Mouse (Mus musculus) hindbrain, embryonic 14.5 days (tissue): ENCODE data around the gene Hist1h4m. TPM values are rescaled to one million over a fixed set of nuclear protein-coding genes. Genes with fewer than 3 reads are reported as not detected.

ENCODE experiments used
- microRNA-seq: library from miRNA; unstranded; fragments of <30 nt; microRNA quantifications from one replicate; pipeline ENCODE4, GENCODE M21; 2016
- polyA plus RNA-seq: library from polyadenylated mRNA; unstranded; fragments of >200 nt; fragmentation: Nextera tagmentation; extraction: Ambion mirVana; gene quantifications from 2 replicates; pipeline ENCODE4 v1.2.1, GENCODE M21; 2014

Hist1h4m gene
- polyA plus RNA-seq, 1 experiment from 2014 or later, result not detected

Small RNAs within 50 kb of the gene (microRNA-seq; reads per million reads assigned to microRNA genes)
- gene Gm19658, result not detected
- not detected for gene Gm44346
- gene Gm44466, result not detected

Other genes with a start within 250 kb of the Hist1h4m start
- gene Olfr1364, start 230.0 kb upstream of the Hist1h4m start, polyA plus RNA-seq, result not detected in 2 replicates
- not detected in 2 replicates for gene Olfr1362, start 197.7 kb upstream of the Hist1h4m start, polyA plus RNA-seq
- not detected in 2 replicates for gene Olfr11, start 169.2 kb upstream of the Hist1h4m start, polyA plus RNA-seq
- gene Olfr1361, start 148.4 kb upstream of the Hist1h4m start, polyA plus RNA-seq, result not detected in 2 replicates
- gene Olfr1360, start 134.3 kb upstream of the Hist1h4m start, polyA plus RNA-seq, result not detected in 2 replicates
- gene Olfr1359, start 113.6 kb upstream of the Hist1h4m start, polyA plus RNA-seq, result not detected in 2 replicates
- gene Hist1h2bl, start 95.6 kb upstream of the Hist1h4m start, polyA plus RNA-seq, result not detected in 2 replicates
- gene Hist1h2ai, start 95.3 kb upstream of the Hist1h4m start, polyA plus RNA-seq, result 5.4 and 7.5 TPM in 2 replicates
- gene Hist1h3h, start 94.1 kb upstream of the Hist1h4m start, polyA plus RNA-seq, result 2.4 and 3.2 TPM in 2 replicates
- 1.4 TPM in 2 replicates for gene Hist1h2bm, start 89.7 kb upstream of the Hist1h4m start, polyA plus RNA-seq
- gene Hist1h4j, start 76.7 kb upstream of the Hist1h4m start, polyA plus RNA-seq, result 0.33 and 0.64 TPM in 2 replicates
- 2.0 and 2.7 TPM in 2 replicates for gene Hist1h4k, start 61.2 kb upstream of the Hist1h4m start, polyA plus RNA-seq
- gene Hist1h2ak, start 57.9 kb upstream of the Hist1h4m start, polyA plus RNA-seq, result 2.4 and 3.4 TPM in 2 replicates
- not detected in 2 replicates for gene Hist1h2bn, start 57.6 kb upstream of the Hist1h4m start, polyA plus RNA-seq
- gene Hist1h1b, start 31.1 kb upstream of the Hist1h4m start, polyA plus RNA-seq, result 1.6 and 1.7 TPM in 2 replicates
- 37.4 and 39.0 TPM in 2 replicates for gene Hist1h3i, start 28.4 kb upstream of the Hist1h4m start, polyA plus RNA-seq
- 1.3 TPM in 1 of 2 replicates, not detected in the other for gene Hist1h2an, start 24.5 kb upstream of the Hist1h4m start, polyA plus RNA-seq
- 0.82 and 1.1 TPM in 2 replicates for gene Hist1h2bp, start 24.3 kb upstream of the Hist1h4m start, polyA plus RNA-seq
- gene Hist1h2bq, start 1.5 kb upstream of the Hist1h4m start, polyA plus RNA-seq, result 3.5 and 3.6 TPM in 2 replicates
- not detected in 2 replicates for gene Hist1h2ao, start 1.3 kb upstream of the Hist1h4m start, polyA plus RNA-seq
- gene Hist1h4n, start 20.4 kb downstream of the Hist1h4m start, polyA plus RNA-seq, result 5.5 and 8.9 TPM in 2 replicates
- 574 and 576 TPM in 2 replicates for gene Hist1h2ap, start 21.8 kb downstream of the Hist1h4m start, polyA plus RNA-seq
- gene Hist1h2br, start 22.0 kb downstream of the Hist1h4m start, polyA plus RNA-seq, result 3.8 TPM in 2 replicates
- 14.9 and 18.2 TPM in 2 replicates for gene Zfp184, start 133.3 kb downstream of the Hist1h4m start, polyA plus RNA-seq
- not detected in 2 replicates for gene Pom121l2, start 169.4 kb downstream of the Hist1h4m start, polyA plus RNA-seq
- gene Prss16, start 198.0 kb downstream of the Hist1h4m start, polyA plus RNA-seq, result not detected in 2 replicates
- 8.0 TPM in 1 of 2 replicates, not detected in the other for gene Hist1h2ah, start 223.8 kb downstream of the Hist1h4m start, polyA plus RNA-seq
- gene Hist1h2bk, start 224.1 kb downstream of the Hist1h4m start, polyA plus RNA-seq, result 1.5 and 1.6 TPM in 2 replicates
- gene Hist1h4i, start 229.6 kb downstream of the Hist1h4m start, polyA plus RNA-seq, result 6.0 and 6.2 TPM in 2 replicates
- 4.4 and 5.3 TPM in 2 replicates for gene Hist1h2ag, start 231.2 kb downstream of the Hist1h4m start, polyA plus RNA-seq
- gene Hist1h2bj, start 231.5 kb downstream of the Hist1h4m start, polyA plus RNA-seq, result 1.8 and 2.5 TPM in 2 replicates